Mouse (Mus musculus): ENCODE data around the gene Arl15. TPM values are rescaled to one million over a fixed set of nuclear protein-coding genes. Genes with fewer than 3 reads are reported as not detected.

The Arl15 gene
- polyA plus RNA-seq, 1 experiment from 2014 or later, result 19.0 TPM

- no peaks in the 10 kb centered on the region for H3K4me1 ChIP-seq (replicated peaks; ENCODE audit: control insufficient read depth, insufficient read depth, low read length)
- H3K4me3 ChIP-seq (ENCODE audit: low read depth, low read length), result no peak overlapping the region
- no peak overlapping the region for H3K4me2 ChIP-seq (replicated peaks; ENCODE audit: low read depth, low read length)
- H3K9me3 ChIP-seq (ENCODE audit: control insufficient read depth, low read length), result no peaks in the 10 kb centered on the region
- no peaks in the 10 kb centered on the region for H3K36me3 ChIP-seq (ENCODE audit: control insufficient read depth, insufficient read depth, low read length)
- no peak for DNase-seq (ENCODE audit: low spot score)
- H3K27ac ChIP-seq (ENCODE audit: low read depth, low read length), result no peak overlapping the region
- peak; percentile 38; the same call in 1 of the 2 replicates for ATAC-seq (ENCODE audit: low FRiP score)
- WGBS, result 71% methylated on average over 7 of the region's 7 CpGs
- no peak overlapping the region for H3K9ac ChIP-seq (ENCODE audit: low read depth, low read length)
- no peaks in the 10 kb centered on the region for H3K27me3 ChIP-seq (ENCODE audit: control insufficient read depth, insufficient read depth, low read length)
Measured at GRCm38 (mm10) chr13:114106083-114106482, 311.8 kb downstream of the Arl15 start.

- Histone ChIP-seq H3K4me3 (ENCODE audit: low read depth, low read length) (no peak overlapping the region), H3K27ac (ENCODE audit: low read depth, low read length) (no peak overlapping the region), H3K27me3 (ENCODE audit: control insufficient read depth, insufficient read depth, low read length) (no peaks in the 10 kb centered on the region), H3K36me3 (ENCODE audit: control insufficient read depth, insufficient read depth, low read length) (no peaks in the 10 kb centered on the region), H3K4me1 (replicated peaks; ENCODE audit: control insufficient read depth, insufficient read depth, low read length) (no peaks in the 10 kb centered on the region), H3K4me2 (replicated peaks; ENCODE audit: low read depth, low read length) (no peak overlapping the region), H3K9ac (ENCODE audit: low read depth, low read length) (no peak overlapping the region), H3K9me3 (ENCODE audit: control insufficient read depth, low read length) (no peaks in the 10 kb centered on the region)
- 95% methylated on average over 7 of the region's 7 CpGs for WGBS
- ATAC-seq (ENCODE audit: low FRiP score) (no peak), DNase-seq (ENCODE audit: low spot score) (no peak)
Measured at GRCm38 (mm10) chr13:114107499-114107898, 313.2 kb downstream of the Arl15 start.

- Histone ChIP-seq H3K36me3 (ENCODE audit: control insufficient read depth, insufficient read depth, low read length) (no peaks in the 10 kb centered on the region), H3K4me2 (replicated peaks; ENCODE audit: low read depth, low read length) (no peak overlapping the region), H3K27ac (ENCODE audit: low read depth, low read length) (no peak overlapping the region), H3K9ac (ENCODE audit: low read depth, low read length) (no peak overlapping the region), H3K9me3 (ENCODE audit: control insufficient read depth, low read length) (no peaks in the 10 kb centered on the region), H3K4me3 (ENCODE audit: low read depth, low read length) (no peak overlapping the region), H3K27me3 (ENCODE audit: control insufficient read depth, insufficient read depth, low read length) (no peaks in the 10 kb centered on the region), H3K4me1 (replicated peaks; ENCODE audit: control insufficient read depth, insufficient read depth, low read length) (no peaks in the 10 kb centered on the region)
- ATAC-seq (ENCODE audit: low FRiP score) (no peak), DNase-seq (ENCODE audit: low spot score) (no peak)
- 80% methylated on average over 10 of the region's 10 CpGs for WGBS
Measured at GRCm38 (mm10) chr13:114109441-114109840, 315.1 kb downstream of the Arl15 start.

GRCm38 (mm10) chr13:114109845-114110244, 315.5 kb downstream of the Arl15 start:
- peak; percentile 15 for DNase-seq (ENCODE audit: low spot score)
- H3K36me3 ChIP-seq (ENCODE audit: control insufficient read depth, insufficient read depth, low read length), result no peaks in the 10 kb centered on the region
- WGBS, result 61% methylated on average over 4 of the region's 4 CpGs
- H3K4me2 ChIP-seq (replicated peaks; ENCODE audit: low read depth, low read length), result no peak overlapping the region
- no peak overlapping the region for H3K4me3 ChIP-seq (ENCODE audit: low read depth, low read length)
- H3K27ac ChIP-seq (ENCODE audit: low read depth, low read length), result no peak overlapping the region
- H3K4me1 ChIP-seq (replicated peaks; ENCODE audit: control insufficient read depth, insufficient read depth, low read length), result no peaks in the 10 kb centered on the region
- H3K9ac ChIP-seq (ENCODE audit: low read depth, low read length), result no peak overlapping the region
- no peaks in the 10 kb centered on the region for H3K27me3 ChIP-seq (ENCODE audit: control insufficient read depth, insufficient read depth, low read length)
- H3K9me3 ChIP-seq (ENCODE audit: control insufficient read depth, low read length), result no peaks in the 10 kb centered on the region
- no peak for ATAC-seq (ENCODE audit: low FRiP score)

- DNase-seq (ENCODE audit: low spot score) (no peak), ATAC-seq (ENCODE audit: low FRiP score) (no peak)
- H3K4me2 ChIP-seq (replicated peaks; ENCODE audit: low read depth, low read length), result no peak overlapping the region
- no peak overlapping the region for H3K4me3 ChIP-seq (ENCODE audit: low read depth, low read length)
- no peaks in the 10 kb centered on the region for H3K27me3 ChIP-seq (ENCODE audit: control insufficient read depth, insufficient read depth, low read length)
- H3K4me1 ChIP-seq (replicated peaks; ENCODE audit: control insufficient read depth, insufficient read depth, low read length), result no peaks in the 10 kb centered on the region
- no peaks in the 10 kb centered on the region for H3K9me3 ChIP-seq (ENCODE audit: control insufficient read depth, low read length)
- no peak overlapping the region for H3K27ac ChIP-seq (ENCODE audit: low read depth, low read length)
- H3K36me3 ChIP-seq (ENCODE audit: control insufficient read depth, insufficient read depth, low read length), result no peaks in the 10 kb centered on the region
- WGBS, result 84% methylated on average over 2 of the region's 2 CpGs
- no peak overlapping the region for H3K9ac ChIP-seq (ENCODE audit: low read depth, low read length)
Measured at GRCm38 (mm10) chr13:114113516-114113915, 319.2 kb downstream of the Arl15 start.

GRCm38 (mm10) chr13:114114586-114114985, 320.3 kb downstream of the Arl15 start:
- H3K27me3 ChIP-seq (ENCODE audit: control insufficient read depth, insufficient read depth, low read length), result no peaks in the 10 kb centered on the region
- no peak overlapping the region for H3K4me3 ChIP-seq (ENCODE audit: low read depth, low read length)
- DNase-seq (ENCODE audit: low spot score) (no peak), ATAC-seq (ENCODE audit: low FRiP score) (no peak)
- no peaks in the 10 kb centered on the region for H3K36me3 ChIP-seq (ENCODE audit: control insufficient read depth, insufficient read depth, low read length)
- no peak overlapping the region for H3K27ac ChIP-seq (ENCODE audit: low read depth, low read length)
- no peak overlapping the region for H3K4me2 ChIP-seq (replicated peaks; ENCODE audit: low read depth, low read length)
- H3K9ac ChIP-seq (ENCODE audit: low read depth, low read length), result no peak overlapping the region
- no peaks in the 10 kb centered on the region for H3K4me1 ChIP-seq (replicated peaks; ENCODE audit: control insufficient read depth, insufficient read depth, low read length)
- no peaks in the 10 kb centered on the region for H3K9me3 ChIP-seq (ENCODE audit: control insufficient read depth, low read length)
- WGBS, result 95% methylated on average over 12 of the region's 12 CpGs

- Histone ChIP-seq H3K9ac (ENCODE audit: low read depth, low read length) (no peak overlapping the region), H3K4me2 (replicated peaks; ENCODE audit: low read depth, low read length) (no peak overlapping the region), H3K36me3 (ENCODE audit: control insufficient read depth, insufficient read depth, low read length) (no peaks in the 10 kb centered on the region), H3K9me3 (ENCODE audit: control insufficient read depth, low read length) (no peaks in the 10 kb centered on the region), H3K27me3 (ENCODE audit: control insufficient read depth, insufficient read depth, low read length) (no peaks in the 10 kb centered on the region), H3K27ac (ENCODE audit: low read depth, low read length) (no peak overlapping the region), H3K4me1 (replicated peaks; ENCODE audit: control insufficient read depth, insufficient read depth, low read length) (no peaks in the 10 kb centered on the region), H3K4me3 (ENCODE audit: low read depth, low read length) (no peak overlapping the region)
- WGBS, result 91% methylated on average over 4 of the region's 4 CpGs
- no peak for ATAC-seq (ENCODE audit: low FRiP score)
- DNase-seq (ENCODE audit: low spot score), result no peak
Measured at GRCm38 (mm10) chr13:114115106-114115505, 320.8 kb downstream of the Arl15 start.

GRCm38 (mm10) chr13:114118104-114118830, 324.0 kb downstream of the Arl15 start:
- WGBS, result 94% methylated on average over 19 of the region's 19 CpGs
- Histone ChIP-seq H3K9me3 (ENCODE audit: control insufficient read depth, low read length) (no peaks in the 10 kb centered on the region), H3K27me3 (ENCODE audit: control insufficient read depth, insufficient read depth, low read length) (no peaks in the 10 kb centered on the region), H3K9ac (ENCODE audit: low read depth, low read length) (no peak overlapping the region), H3K36me3 (ENCODE audit: control insufficient read depth, insufficient read depth, low read length) (no peaks in the 10 kb centered on the region), H3K4me3 (ENCODE audit: low read depth, low read length) (no peak overlapping the region), H3K4me2 (replicated peaks; ENCODE audit: low read depth, low read length) (no peak overlapping the region), H3K4me1 (replicated peaks; ENCODE audit: control insufficient read depth, insufficient read depth, low read length) (no peaks in the 10 kb centered on the region), H3K27ac (ENCODE audit: low read depth, low read length) (no peak overlapping the region)
- DNase-seq (ENCODE audit: low spot score) (no peak), ATAC-seq (ENCODE audit: low FRiP score) (no peak)

GRCm38 (mm10) chr13:114119816-114120215, 325.5 kb downstream of the Arl15 start:
- no peak overlapping the region for H3K4me3 ChIP-seq (ENCODE audit: low read depth, low read length)
- ATAC-seq (ENCODE audit: low FRiP score), result no peak
- H3K4me2 ChIP-seq (replicated peaks; ENCODE audit: low read depth, low read length), result no peak overlapping the region
- no peaks in the 10 kb centered on the region for H3K4me1 ChIP-seq (replicated peaks; ENCODE audit: control insufficient read depth, insufficient read depth, low read length)
- 89% methylated on average over 4 of the region's 4 CpGs for WGBS
- no peak overlapping the region for H3K9ac ChIP-seq (ENCODE audit: low read depth, low read length)
- H3K36me3 ChIP-seq (ENCODE audit: control insufficient read depth, insufficient read depth, low read length), result no peaks in the 10 kb centered on the region
- no peak for DNase-seq (ENCODE audit: low spot score)
- no peaks in the 10 kb centered on the region for H3K27me3 ChIP-seq (ENCODE audit: control insufficient read depth, insufficient read depth, low read length)
- H3K9me3 ChIP-seq (ENCODE audit: control insufficient read depth, low read length), result no peaks in the 10 kb centered on the region
- no peak overlapping the region for H3K27ac ChIP-seq (ENCODE audit: low read depth, low read length)

Measured in hindbrain, embryonic 11.5 days (tissue).